Mouse (Mus musculus) thymus, adult 2 months (tissue): ENCODE data around the gene Hpd.

Source experiments
- CTCF ChIP-seq: fragments of 200-500 bp; IDR thresholded peaks from 2 replicates; pipeline ENCODE4 v1.5.1; 2012; ENCODE audit warnings: mild to moderate bottlenecking, control low read depth, low read length, moderate library complexity, borderline replicate concordance; ENCODE audit not compliant: control insufficient read depth, poor library complexity, insufficient read depth; ENCODE audit errors: extremely low read depth
- POLR2A ChIP-seq: fragments of 200-500 bp; IDR thresholded peaks from 2 replicates; pipeline ENCODE4 v1.6.1; 2012; ENCODE audit warnings: mild to moderate bottlenecking, low read length, control low read depth, moderate library complexity; ENCODE audit not compliant: control insufficient read depth, poor library complexity, insufficient read depth; ENCODE audit errors: extremely low read depth

DNA sequence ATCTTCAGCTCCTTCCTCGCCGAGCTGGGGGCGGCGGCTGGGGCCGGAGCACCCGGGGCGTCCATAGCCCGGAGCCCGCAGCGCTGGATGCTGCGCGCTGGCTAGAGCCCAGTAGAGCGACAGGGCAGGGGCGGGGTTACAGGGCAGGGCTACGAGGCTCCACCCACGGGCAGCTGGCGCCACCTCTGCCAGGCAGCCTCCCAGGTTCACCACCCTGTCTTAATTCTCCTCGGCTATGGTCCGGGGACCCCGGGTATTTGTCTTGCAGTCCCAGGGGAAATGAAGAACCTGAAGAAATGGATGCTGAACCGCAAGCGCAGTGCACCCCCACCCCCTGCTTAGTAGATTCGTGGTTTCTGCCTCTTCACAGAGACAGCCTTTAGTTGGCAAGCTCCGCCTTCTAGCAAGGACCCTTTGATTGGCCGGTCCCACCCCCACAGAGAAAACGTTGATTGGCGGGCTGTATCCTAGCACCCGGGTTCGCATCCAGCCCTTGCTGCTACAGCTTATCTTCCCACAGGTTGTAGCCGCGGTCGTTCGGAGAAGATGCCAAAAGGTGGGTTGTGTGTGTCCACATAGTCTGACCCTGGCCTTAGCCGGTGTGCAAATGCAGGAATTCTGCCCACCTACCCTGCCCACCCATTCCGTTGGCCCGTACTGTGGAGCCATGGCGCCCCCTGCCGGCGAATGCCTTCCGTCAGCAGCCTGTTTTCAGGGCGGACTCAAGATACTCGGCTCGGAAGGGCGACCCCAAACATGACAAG is 50.0 kb downstream of the Hpd start, which contains the start of gene Rhof:
- TF ChIP-seq CTCF: peak; percentile 99
- peak; percentile 60; the same call in 1 of the 2 replicates for TF ChIP-seq POLR2A
